Mouse (Mus musculus) testis, adult 2 months (tissue): ENCODE results near the gene Mon2. TPM values are rescaled to one million over a fixed set of nuclear protein-coding genes. Genes with fewer than 3 reads are reported as not detected.

Experiments
- H3K27ac ChIP-seq: fragments of 200-500 bp; 2 replicates; pipeline ENCODE4 v1.5.1; 2012; ENCODE audit warnings: low read depth, low read length; ENCODE audit not compliant: control insufficient read depth, insufficient read depth
- H3K27me3 ChIP-seq: fragments of 200-500 bp; 2 replicates; pipeline ENCODE4 v1.6.1; 2012; ENCODE audit warnings: mild to moderate bottlenecking, low read length, moderate library complexity; ENCODE audit not compliant: control insufficient read depth, insufficient read depth
- H3K36me3 ChIP-seq: fragments of 200-500 bp; 2 replicates; pipeline ENCODE4 v1.6.1; 2012; ENCODE audit warnings: mild to moderate bottlenecking, low read length; ENCODE audit not compliant: control insufficient read depth, insufficient read depth
- H3K4me1 ChIP-seq: fragments of 200-500 bp; 2 replicates; pipeline ENCODE4 v1.6.1; 2012; ENCODE audit warnings: low read length; ENCODE audit not compliant: control insufficient read depth, insufficient read depth
- H3K4me3 ChIP-seq: fragments of 200-500 bp; 2 replicates; pipeline ENCODE4 v1.5.1; 2012; ENCODE audit warnings: low read depth, mild to moderate bottlenecking, low read length, moderate library complexity, mixed read lengths; ENCODE audit not compliant: control insufficient read depth
- CTCF ChIP-seq: fragments of 200-500 bp; IDR thresholded peaks from 2 replicates; pipeline ENCODE4 v1.5.1; 2012; ENCODE audit warnings: low read depth, mild to moderate bottlenecking, inconsistent platforms, low read length, moderate library complexity; ENCODE audit not compliant: control insufficient read depth, insufficient read depth, insufficient replicate concordance
- POLR2A ChIP-seq: fragments of 200-500 bp; IDR thresholded peaks from 2 replicates; pipeline ENCODE4 v1.6.1; 2012; ENCODE audit warnings: low read depth, mild to moderate bottlenecking, inconsistent platforms, low read length, moderate library complexity; ENCODE audit not compliant: control insufficient read depth
- polyA plus RNA-seq: library from polyadenylated mRNA; depleted of rRNA; stranded (reverse); fragments of >200 nt; gene quantifications from 2 replicates; pipeline ENCODE4 v1.2.3, GENCODE M21; 2012; rRNA removed

The Mon2 gene
- 17.0 and 19.6 TPM in 2 replicates for polyA plus RNA-seq

GRCm38 (mm10) chr10:123076245-123077023 is at the start of gene Mon2:
Mon2 (minus strand) TSS chr10:123076505.
- peak; percentile 61 for TF ChIP-seq POLR2A
- no peak for TF ChIP-seq CTCF
- Histone ChIP-seq H3K36me3 (no peaks in the 10 kb centered on the region), H3K4me1 (peaks cover 4% of the 10 kb centered on the region), H3K27me3 (no peaks in the 10 kb centered on the region), H3K4me3 (peak within 1 kb of the TSS; percentile 91), H3K27ac (peak within 1 kb of the TSS; percentile 61; the same call in 1 of the 2 replicates)

GRCm38 (mm10) chr10:123120666-123121392 is 44.5 kb upstream of the Mon2 start:
- Histone ChIP-seq H3K36me3 (peaks cover 2% of the 10 kb centered on the region; the same call in 1 of the 2 replicates), H3K4me1 (no peaks in the 10 kb centered on the region), H3K4me3 (no peak overlapping the region), H3K27ac (no peak overlapping the region), H3K27me3 (no peaks in the 10 kb centered on the region)
- TF ChIP-seq CTCF: no peak
- TF ChIP-seq POLR2A: no peak

- Histone ChIP-seq H3K27ac (no peak overlapping the region), H3K4me1 (no peaks in the 10 kb centered on the region), H3K36me3 (peaks cover 2% of the 10 kb centered on the region; the same call in 1 of the 2 replicates), H3K27me3 (no peaks in the 10 kb centered on the region), H3K4me3 (no peak overlapping the region)
- TF ChIP-seq CTCF (no peak), POLR2A (no peak)
Measured at GRCm38 (mm10) chr10:123116861-123117260, 40.6 kb upstream of the Mon2 start.

GRCm38 (mm10) chr10:123113466-123113865 is 37.2 kb upstream of the Mon2 start:
- Histone ChIP-seq H3K36me3 (no peaks in the 10 kb centered on the region), H3K27ac (no peak overlapping the region), H3K27me3 (no peaks in the 10 kb centered on the region), H3K4me1 (no peaks in the 10 kb centered on the region), H3K4me3 (no peak overlapping the region)
- no peak for TF ChIP-seq POLR2A
- no peak for TF ChIP-seq CTCF

GRCm38 (mm10) chr10:123112787-123113168 is 36.5 kb upstream of the Mon2 start:
- Histone ChIP-seq H3K4me1 (no peaks in the 10 kb centered on the region), H3K36me3 (no peaks in the 10 kb centered on the region), H3K27me3 (no peaks in the 10 kb centered on the region), H3K4me3 (no peak overlapping the region), H3K27ac (no peak overlapping the region)
- no peak for TF ChIP-seq CTCF
- TF ChIP-seq POLR2A: no peak

- Histone ChIP-seq H3K36me3 (no peaks in the 10 kb centered on the region), H3K27ac (no peak overlapping the region), H3K4me1 (no peaks in the 10 kb centered on the region), H3K4me3 (no peak overlapping the region), H3K27me3 (no peaks in the 10 kb centered on the region)
- no peak for TF ChIP-seq CTCF
- TF ChIP-seq POLR2A: no peak
Measured at GRCm38 (mm10) chr10:123112056-123112786, 35.9 kb upstream of the Mon2 start.

GRCm38 (mm10) chr10:123110548-123110947 is 34.2 kb upstream of the Mon2 start:
- no peak for TF ChIP-seq CTCF
- TF ChIP-seq POLR2A: no peak
- no peaks in the 10 kb centered on the region for H3K4me1 ChIP-seq
- no peak overlapping the region for H3K27ac ChIP-seq
- H3K27me3 ChIP-seq: no peaks in the 10 kb centered on the region
- H3K4me3 ChIP-seq: no peak overlapping the region
- no peaks in the 10 kb centered on the region for H3K36me3 ChIP-seq
